Mouse (Mus musculus) mouse embryonic stem cell (cell line): ENCODE measurements around the gene Ostc.

Experiments used
- in situ Hi-C, 2 experiments: fragments of 300-500 bp; cut with MboI; formaldehyde crosslinking; loops; 1 replicate in 1 of 2; 3 replicates in 1 of 2; pipeline ENCODE4 v1.14.3; 2019 to 2020; ENCODE audit warnings: low sequenced_read_pairs in 2 of 2, low pct_unique_long_range_greater_than_20kb in 1 of 2, mixed read lengths in 1 of 2; ENCODE audit not compliant: unreplicated experiment in 1 of 2

Ostc gene

DNA sequence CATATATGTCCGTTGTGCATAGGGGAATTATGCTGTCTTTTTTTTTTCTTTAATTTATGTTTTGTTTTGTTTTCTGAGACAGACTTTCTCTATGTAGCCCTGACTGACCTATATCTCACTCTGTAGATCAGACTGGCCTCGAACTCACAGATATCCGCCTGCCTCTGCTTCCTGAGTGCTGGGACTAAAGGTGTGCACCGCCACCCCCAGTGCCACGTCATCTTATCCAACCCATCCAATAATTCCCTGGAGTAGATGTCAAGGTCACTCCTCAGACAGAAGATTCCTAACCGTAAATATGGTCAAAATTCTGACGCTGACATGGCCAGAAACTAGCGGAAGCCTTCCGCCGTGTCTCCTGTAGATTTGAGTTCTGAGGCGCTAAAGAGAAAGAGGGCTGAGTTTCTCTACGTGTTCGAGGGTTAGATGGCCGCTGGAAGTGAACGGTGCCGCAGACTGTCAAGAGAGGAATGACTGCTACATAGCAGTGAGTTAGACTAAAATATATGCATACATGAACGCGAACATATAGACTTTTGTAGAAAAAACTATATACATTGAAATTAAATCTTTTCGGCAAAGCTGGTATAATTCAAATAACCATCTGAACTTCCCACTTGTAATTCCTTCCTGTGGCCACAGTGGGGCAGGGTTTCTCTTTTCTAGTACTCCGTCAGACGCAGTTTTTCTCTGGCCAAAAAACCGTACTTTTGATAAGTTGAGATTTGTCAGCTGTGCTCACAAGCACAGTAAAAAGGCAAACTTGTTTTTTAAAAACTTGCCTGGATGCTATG, 5.7 kb upstream of the Ostc start:
- in situ Hi-C loops: loop anchor here in 1 of 2 experiments (10.0 kb wide), 1 partner anchor 170 kb away; no protein-coding TSS in a partner anchor

DNA sequence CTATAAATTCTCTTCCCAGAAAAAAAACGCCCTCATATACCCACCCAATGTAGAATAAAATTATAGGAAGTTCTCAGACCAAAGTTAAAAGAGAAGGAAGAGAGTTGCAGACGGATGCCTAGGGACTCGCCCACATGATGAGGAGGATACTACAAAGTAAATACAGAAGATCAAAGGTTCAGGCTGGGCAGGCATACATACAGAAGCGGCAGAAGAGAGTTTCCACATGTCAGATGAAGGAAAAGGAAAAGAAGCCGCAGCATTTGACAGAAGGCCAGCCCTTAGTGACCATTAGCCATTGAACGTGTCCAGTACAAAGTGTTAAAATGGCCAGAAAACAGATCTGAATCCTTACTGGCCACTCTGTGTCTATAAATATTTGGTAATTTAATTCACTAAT, 3.6 kb upstream of the Ostc start:
- in situ Hi-C loops: loop anchor here in 1 of 2 experiments (10.0 kb wide), 1 partner anchor 172 kb away; no protein-coding TSS in a partner anchor

DNA sequence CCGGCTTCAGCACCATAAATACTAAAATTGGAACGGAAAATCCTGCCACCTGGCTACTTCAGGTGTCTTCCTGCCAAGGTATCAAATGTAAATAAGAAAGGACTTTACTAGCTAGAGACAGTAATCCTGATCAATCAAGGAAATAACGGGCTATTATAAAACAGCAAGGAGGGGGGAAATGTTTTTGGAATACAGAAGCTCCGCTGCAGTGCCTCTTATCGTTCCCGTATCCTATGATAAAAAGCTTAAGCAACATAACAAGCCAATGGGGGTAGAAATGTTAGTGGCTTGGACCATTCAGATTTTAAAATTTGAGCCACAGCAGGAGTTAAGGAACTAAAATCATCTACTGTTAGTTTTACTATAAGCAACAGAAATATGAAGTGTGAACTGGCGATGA, 859 bp upstream of the Ostc start:
- in situ Hi-C loops: loop anchor here in 1 of 2 experiments (10.0 kb wide), 1 partner anchor 175 kb away; no protein-coding TSS in a partner anchor

DNA sequence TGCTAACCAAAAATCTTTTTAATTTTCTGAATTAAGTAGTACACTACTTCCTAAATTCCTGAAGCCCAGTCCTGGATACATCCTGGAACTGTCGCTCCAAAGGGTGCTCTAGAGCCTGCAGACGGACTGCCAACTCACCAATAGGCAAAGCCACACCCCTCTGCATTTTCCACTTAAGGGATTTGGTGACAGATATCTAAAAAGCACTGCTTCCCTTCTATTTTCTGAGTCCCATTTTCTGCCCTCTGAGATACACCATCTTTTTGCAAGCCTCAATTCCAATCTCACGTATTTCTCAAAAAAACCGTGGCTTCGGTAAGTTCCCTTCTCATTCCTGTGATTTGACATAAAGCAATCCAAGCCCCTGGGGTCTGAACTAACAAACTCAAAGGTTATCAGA, 715 bp downstream of the Ostc start:
- in situ Hi-C loops: no loop called here

DNA sequence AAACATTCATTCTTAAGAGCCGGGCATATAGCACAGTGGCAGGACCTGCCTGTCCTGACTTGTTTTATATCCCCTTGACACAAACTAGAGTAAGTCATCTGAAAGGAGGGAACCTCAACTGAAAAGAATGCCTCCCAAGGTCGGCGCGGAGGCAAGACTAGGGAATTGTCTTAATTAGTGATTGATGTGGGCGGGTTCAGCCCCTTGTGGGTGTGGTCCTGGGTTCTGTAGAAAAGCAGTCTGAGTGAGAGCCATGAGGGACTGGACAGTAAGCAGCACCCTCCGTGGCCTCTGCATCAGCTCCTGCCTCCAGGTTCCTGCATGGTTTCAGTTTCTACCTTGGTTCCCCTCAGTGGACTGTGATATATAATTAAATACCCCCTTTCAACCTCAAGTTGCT, 7.0 kb downstream of the Ostc start:
- in situ Hi-C loops: no loop called here

DNA sequence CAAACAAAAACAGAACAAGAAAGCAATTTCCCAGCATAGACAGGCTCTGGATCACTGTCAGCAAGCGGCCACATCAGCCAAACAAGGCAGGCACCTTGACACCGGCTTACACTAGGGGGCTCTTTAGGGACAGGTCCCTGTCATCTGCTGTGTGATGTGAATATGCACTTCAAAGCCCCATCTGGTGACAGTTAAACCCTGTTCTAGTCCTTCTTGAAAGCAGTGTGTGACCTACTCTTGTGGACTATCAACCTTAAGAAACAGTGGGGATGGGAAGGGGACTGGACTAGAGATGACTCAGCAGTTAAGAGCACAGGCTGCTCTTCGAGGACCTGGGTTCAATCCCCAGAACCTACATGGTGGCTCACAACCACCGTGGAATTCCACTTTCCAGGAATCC, 11.6 kb downstream of the Ostc start:
- in situ Hi-C loops: no loop called here

DNA sequence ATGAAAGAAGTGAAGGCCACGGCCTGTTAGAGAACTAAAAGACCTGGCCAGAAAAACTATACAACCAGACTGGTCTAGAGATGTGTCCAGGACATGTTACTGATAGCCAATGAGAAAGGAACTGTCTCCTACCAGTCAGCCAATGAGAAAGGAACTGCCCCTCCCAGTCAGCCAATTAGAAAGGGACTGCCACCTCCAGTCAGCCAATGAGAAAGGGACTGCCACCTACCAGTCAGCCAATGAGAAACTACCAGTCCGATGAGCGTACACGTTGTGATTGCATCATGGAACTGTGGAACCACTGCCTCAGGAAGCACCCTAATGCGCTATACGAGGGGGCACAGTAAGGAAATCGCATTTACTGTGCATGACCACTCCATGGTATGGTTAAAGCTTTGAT, 14.5 kb downstream of the Ostc start:
- in situ Hi-C loops: no loop called here

DNA sequence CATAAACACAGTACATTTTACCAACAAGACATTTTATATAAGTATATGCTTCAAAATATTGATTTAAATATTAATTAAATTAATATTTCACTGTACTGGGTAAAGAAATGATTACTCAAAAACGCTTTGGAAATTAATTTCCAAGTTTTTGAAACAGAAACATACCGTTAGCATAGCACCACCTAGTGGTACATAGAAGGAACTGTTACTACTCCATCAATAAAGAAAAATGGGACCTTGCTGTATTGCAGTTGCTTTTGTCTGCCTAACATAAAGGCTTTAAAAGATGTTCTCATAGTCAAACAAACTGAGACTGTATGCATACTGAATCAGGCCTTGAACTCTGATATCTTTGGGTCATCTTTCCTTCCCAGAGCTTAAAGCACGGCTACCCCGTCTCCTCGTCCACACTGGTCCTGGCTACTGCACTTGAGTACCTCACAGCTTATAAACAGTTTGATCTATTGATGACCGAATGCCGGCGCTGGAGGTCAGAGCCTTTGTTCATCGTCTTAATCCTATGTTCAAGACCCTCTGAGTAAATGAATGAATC, 15.1 kb downstream of the Ostc start:
- in situ Hi-C loops: no loop called here

DNA sequence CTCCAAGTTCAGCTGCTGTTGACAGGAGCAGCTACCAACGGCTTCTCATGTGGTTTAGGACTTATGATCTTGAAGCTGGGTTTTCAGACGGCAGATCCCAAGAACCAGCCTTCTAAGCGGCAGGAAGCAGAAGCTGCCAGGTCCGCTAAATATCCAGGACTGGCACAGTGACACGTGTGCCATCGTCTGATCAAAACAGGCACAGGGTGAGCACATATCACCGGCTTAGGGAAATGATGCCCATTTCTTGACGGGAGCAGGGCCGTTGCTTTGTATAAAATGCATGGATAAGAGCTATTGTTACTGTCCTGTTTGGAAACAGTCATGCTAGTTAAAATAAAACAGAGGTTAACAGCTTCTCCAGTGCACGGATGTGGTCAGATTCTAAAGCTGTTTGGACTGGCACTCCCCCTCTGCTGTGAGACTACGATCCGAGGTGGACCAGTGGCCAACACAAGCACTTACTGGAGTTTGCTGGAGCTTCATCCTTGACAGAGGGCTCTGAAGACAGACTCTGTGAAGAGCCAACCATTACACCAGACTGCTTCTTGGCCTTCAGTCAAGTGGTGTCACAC, 17.6 kb downstream of the Ostc start:
- in situ Hi-C loops: no loop called here

DNA sequence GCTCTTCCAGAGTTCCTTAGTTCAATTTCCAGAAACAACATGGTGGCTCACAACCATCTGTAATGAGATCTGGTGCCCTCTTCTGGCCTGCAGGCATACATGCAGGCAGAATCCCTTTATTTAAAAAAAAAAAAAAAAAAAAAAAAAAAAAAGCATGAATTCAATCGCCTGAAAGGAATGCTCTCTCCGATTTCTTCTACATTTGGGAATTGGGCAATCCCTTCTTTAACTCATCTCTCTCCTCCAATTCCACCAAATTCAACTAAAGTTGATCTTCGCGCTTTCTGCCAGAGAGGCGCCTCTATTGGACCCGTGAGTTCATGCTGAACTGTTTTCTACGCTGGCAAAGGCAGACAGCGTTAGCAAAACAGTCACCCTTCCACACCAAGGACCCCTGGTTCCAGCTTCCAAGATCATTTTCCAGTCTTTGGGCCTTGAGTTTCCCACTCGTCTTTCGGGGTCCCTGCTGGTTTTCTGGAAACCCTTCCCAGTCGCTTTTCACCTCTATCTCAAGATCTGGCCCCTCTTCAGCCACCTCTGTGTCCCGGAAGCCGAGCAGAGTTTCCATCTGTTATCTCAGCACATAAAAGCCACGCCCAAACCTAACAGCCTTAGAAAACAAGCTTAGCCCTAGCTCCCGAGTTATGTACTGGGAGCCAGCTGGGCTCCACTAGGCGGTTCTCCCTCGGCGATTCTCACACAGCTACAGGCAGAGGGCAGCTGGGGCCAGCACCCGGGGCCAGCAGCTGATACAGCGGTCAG, 18.2 kb downstream of the Ostc start:
- in situ Hi-C loops: no loop called here

DNA sequence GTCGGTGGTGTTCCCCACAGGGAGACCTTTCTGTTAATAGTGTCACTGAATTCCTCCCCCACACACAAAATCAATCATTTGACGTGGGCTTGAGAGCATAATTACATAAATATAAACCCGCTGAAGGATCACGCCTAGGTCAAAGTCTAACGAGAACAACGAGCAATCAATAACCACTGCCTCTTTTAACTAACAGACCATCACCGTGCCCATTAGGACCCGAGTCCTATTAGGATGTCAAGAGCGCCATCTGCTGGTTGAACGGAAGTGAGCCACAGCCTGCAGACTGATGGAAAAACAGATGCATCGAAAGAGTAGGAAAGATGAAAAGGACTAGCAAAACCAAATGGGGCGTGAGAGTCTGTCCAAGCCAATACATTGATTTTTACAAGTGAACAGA, 19.6 kb downstream of the Ostc start:
- in situ Hi-C loops: loop anchor here in 1 of 2 experiments (10.0 kb wide), 1 partner anchor 595 kb away; no protein-coding TSS in a partner anchor

DNA sequence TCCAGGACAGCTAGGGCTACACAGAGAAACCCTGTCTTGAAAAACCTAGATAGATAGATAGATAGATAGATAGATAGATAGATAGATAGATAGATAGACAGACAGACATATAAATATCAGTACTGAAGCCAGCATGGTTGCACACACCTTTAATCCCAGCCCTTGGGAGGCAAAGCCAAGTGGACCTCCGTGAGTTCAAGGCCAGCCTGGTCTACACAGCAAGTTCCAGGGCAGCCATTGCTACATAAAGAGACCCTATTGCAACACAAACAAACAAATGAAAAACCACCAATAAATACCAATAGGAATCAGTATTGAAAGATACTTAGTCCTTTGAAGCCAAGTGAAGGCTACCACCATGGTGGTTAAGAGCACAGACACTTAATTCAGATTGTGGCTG, 22.2 kb downstream of the Ostc start:
- in situ Hi-C loops: loop anchor here in 1 of 2 experiments (10.0 kb wide), 1 partner anchor 592 kb away; no protein-coding TSS in a partner anchor

DNA sequence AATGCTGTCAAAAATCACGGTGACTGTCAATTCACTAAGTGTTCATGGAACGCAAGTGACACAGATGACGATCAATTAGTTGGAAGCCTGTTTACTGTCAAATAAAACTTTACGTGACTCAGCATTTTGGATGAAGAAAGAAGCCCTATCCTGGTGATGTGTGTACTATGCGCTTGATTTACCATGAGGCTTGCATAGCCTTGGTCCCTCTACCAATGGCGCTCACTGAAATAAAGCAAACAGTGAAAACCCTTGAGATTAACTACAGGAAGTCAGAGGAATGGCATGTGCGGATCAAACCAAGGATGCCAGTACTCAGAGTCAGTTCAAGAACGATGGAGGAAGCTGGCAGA, 24.3 kb downstream of the Ostc start:
- in situ Hi-C loops: loop anchor here in 1 of 2 experiments (10.0 kb wide), 1 partner anchor 590 kb away; no protein-coding TSS in a partner anchor

DNA sequence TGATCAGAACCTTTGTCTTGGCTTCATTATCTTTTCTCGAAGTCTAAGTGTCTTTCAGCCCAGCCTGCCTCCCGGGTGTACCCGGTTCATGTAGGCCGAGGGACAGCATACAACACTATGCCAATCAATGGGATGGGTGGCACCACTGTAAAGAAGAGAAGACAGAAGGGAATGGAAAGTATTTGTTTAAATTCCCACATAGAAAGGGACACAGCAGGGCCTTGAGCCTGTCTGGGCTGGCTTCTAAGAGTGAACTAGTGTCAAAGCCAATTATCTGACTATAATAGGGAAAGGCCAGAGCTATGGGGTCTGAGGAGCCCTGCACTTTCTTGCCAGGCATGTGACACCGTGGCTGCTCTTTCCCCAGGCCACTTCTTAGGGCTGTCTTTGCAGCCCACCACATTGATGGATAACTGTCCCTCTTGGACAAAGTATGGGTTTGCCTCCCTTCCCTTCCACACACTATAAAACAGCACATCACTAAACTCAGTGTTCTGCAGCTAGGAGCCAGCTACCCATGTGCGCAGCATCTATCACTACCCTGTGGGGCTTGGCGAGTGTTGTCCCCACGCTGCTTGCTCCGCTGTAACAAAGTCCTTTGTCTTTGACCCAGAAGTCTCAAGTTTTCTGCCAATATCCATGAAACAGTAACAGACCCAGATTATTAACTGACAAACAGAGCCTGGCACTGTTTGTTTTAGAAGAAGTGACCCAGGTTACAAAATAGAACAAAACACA, 24.8 kb downstream of the Ostc start:
- in situ Hi-C loops: loop anchor here in 1 of 2 experiments (10.0 kb wide), 1 partner anchor 590 kb away; no protein-coding TSS in a partner anchor

DNA sequence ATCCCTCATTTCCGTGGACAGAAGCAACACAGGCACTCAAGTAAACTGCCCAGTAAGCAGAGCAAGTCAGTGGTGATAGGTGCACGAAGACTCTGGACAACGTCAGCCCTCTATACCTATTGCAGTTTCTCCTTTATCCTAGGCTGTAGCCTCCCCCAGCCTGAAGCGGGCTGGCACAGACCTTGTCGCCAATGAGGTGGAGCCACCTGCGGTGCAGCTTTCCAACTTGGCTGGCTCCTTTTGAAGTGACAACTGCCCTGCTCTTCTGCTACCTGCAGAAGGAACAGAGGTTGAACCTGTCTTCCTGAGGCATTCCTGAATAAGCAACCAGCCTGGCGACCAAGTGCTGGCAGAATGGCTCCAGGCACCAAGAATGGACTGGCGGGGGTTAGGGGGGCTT, 25.4 kb downstream of the Ostc start:
- in situ Hi-C loops: loop anchor here in 1 of 2 experiments (10.0 kb wide), 1 partner anchor 589 kb away; no protein-coding TSS in a partner anchor

DNA sequence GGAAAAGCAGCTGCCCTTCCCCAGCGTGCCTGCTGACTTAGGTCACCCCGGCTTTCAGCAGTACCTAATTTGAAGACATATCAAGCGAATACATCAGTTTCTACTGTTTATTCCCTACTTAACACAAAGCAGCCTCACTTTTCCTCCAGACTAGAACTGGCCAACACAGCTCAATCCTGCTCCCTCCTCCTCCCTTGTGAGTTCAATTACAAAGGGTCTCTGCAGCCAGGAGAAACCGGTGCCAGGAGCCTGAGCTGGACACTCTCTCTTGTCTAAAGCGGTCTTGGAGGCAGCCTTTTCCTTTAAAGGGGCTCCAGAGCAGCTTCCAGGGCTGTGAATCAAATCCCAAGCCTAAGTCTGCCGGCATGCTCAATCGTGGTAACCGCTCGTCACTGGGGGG, 27.1 kb downstream of the Ostc start:
- in situ Hi-C loops: loop anchor here in 1 of 2 experiments (10.0 kb wide), 1 partner anchor 587 kb away; no protein-coding TSS in a partner anchor

DNA sequence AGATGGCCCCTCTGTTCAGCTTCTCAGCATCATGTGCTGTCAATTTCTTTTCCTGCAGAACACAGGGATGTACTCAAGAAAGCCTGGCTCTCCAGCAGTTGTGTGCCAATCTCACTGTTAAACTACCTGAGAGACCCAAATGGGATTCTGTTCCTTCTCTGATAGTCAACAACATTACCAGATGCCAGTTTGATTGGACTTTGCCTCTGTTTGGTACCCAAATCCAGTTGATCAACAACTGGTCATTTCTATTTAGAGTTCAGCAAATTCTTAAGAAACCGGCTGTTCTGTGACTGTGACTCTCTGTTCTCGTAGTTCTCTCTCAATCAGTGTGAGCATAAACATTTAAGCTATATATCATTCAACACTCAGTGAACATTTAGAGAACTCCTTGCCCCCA, 28.0 kb downstream of the Ostc start:
- in situ Hi-C loops: loop anchor here in 1 of 2 experiments (10.0 kb wide), 1 partner anchor 586 kb away; no protein-coding TSS in a partner anchor
